Mouse (Mus musculus) heart, adult 9 months (tissue): ENCODE results near the gene Metap2.

Source experiments
- DNase-seq, 2 experiments: peaks; one replicate each; pipeline ENCODE4 v3.0.0; 2022; ENCODE audit warnings: low spot score in 2 of 2

Metap2 gene

GRCm38 (mm10) chr10:93897043-93897646 is at the start of gene Metap2:
Gene Metap2 (minus strand): TSS chr10:93897093.
- DNase-seq, result no peak

- no peak for DNase-seq
These were observed 49.1 kb upstream of the Metap2 start for GRCm38 (mm10) chr10:93945843-93946499.

- DNase-seq, result peak in 1 of 2 experiments; percentile 4
These were observed 48.5 kb upstream of the Metap2 start for GRCm38 (mm10) chr10:93945364-93945763.

- DNase-seq, result no peak
These were observed 47.3 kb upstream of the Metap2 start for GRCm38 (mm10) chr10:93944241-93944640.

- DNase-seq, result no peak
These were observed 43.4 kb upstream of the Metap2 start for GRCm38 (mm10) chr10:93940279-93940678.

GRCm38 (mm10) chr10:93939676-93940075 is 42.8 kb upstream of the Metap2 start:
- DNase-seq, result no peak

- no peak for DNase-seq
These were observed 42.0 kb upstream of the Metap2 start for GRCm38 (mm10) chr10:93938844-93939271.

GRCm38 (mm10) chr10:93933980-93934379 is 37.1 kb upstream of the Metap2 start:
- DNase-seq, result peak; percentile 5 to 17

- DNase-seq, result no peak
These were observed 36.0 kb upstream of the Metap2 start for GRCm38 (mm10) chr10:93932861-93933260.

- no peak for DNase-seq
These were observed 35.1 kb upstream of the Metap2 start for GRCm38 (mm10) chr10:93932020-93932419.

GRCm38 (mm10) chr10:93931431-93931830 is 34.5 kb upstream of the Metap2 start:
- DNase-seq, result no peak

- DNase-seq, result no peak
These were observed 33.4 kb upstream of the Metap2 start for GRCm38 (mm10) chr10:93930236-93930824.

GRCm38 (mm10) chr10:93924666-93925065 is 27.8 kb upstream of the Metap2 start:
- no peak for DNase-seq

- no peak for DNase-seq
These were observed 24.3 kb upstream of the Metap2 start for GRCm38 (mm10) chr10:93921160-93921559.

GRCm38 (mm10) chr10:93919227-93919626 is 22.3 kb upstream of the Metap2 start:
- DNase-seq, result peak; percentile 52 to 59

GRCm38 (mm10) chr10:93918701-93919100 is 21.8 kb upstream of the Metap2 start:
- DNase-seq, result peak; percentile 44 to 62

- DNase-seq, result no peak
These were observed 21.2 kb upstream of the Metap2 start for GRCm38 (mm10) chr10:93918087-93918486.

- no peak for DNase-seq
These were observed 19.9 kb upstream of the Metap2 start for GRCm38 (mm10) chr10:93916778-93917177.

- no peak for DNase-seq
These were observed 18.8 kb upstream of the Metap2 start for GRCm38 (mm10) chr10:93915531-93916275.

- DNase-seq, result no peak
These were observed 16.6 kb upstream of the Metap2 start for GRCm38 (mm10) chr10:93913525-93913924.

- DNase-seq, result no peak
These were observed 16.0 kb upstream of the Metap2 start for GRCm38 (mm10) chr10:93912917-93913316.

- no peak for DNase-seq
These were observed 15.4 kb upstream of the Metap2 start for GRCm38 (mm10) chr10:93912136-93912855.
